Mouse (Mus musculus) right cerebral cortex, postnatal 25 days (tissue): ENCODE data around the gene Ndufa10.

Source experiments
- DNase-seq: peaks from one replicate; pipeline ENCODE4 v3.0.0; 2022

The Ndufa10 gene

DNA sequence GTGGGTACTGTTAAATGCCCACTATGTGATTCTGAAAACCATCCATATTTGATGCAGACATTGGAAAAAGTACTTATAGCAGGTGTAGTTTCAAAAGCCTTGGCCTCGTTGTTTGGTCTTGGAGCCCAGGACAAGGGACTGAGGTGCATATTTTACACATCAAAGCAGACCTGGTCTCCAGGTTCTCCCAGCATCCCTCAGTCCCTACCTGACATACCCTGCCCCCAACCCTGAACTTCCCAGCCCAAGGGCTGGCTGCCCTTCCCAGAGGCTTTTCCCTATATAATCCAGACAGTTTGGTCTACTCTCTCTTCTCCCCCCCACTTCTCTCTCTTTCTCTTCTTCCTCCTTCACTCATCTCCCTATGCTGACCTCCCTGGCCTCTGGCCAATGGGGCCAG is 42.7 kb downstream of the Ndufa10 start:
- DNase-seq = no peak

DNA sequence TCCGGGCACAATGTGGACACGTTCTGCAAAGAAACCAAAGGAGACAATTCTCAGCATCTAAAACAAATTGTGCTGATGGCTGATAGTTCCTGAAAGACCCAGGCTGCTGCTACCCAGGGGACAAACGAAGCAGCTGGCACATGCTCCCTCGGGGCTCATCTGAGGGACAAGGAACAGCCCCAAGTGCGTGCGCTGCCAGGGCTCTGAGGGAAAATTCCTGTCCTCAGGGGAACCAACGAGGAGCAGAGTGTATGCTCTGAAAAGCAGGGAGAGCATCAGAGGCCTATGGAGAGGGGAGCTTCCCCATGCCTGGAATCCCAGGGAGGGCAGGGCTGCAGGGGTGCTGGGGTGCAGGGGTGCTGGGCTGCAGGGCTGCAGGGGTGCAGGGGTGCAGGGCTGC is 48.9 kb downstream of the Ndufa10 start:
- no peak for DNase-seq

GRCm38 (mm10) chr1:92405131-92405530 is 68.5 kb downstream of the Ndufa10 start:
- no peak for DNase-seq

DNA sequence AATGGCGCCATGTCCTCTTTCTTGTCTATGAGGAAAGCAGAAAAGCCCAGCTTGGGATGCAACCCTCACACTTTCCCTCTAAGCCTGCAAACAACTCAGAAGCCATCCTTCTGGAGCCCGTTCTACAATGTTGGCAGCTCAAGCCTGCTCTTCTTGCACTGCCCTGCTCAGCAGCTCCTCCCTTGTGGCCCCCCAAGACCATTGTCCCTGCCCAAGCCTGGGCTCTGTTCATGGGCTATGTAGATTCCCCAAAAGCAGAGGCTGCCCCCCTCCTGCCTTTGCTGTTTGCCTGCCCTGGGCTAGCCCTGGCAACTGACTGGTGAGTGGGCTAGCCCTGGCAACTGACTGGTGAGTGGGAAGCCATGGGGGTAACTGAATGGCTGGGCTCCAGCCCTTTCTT is 73.1 kb downstream of the Ndufa10 start:
- no peak for DNase-seq

DNA sequence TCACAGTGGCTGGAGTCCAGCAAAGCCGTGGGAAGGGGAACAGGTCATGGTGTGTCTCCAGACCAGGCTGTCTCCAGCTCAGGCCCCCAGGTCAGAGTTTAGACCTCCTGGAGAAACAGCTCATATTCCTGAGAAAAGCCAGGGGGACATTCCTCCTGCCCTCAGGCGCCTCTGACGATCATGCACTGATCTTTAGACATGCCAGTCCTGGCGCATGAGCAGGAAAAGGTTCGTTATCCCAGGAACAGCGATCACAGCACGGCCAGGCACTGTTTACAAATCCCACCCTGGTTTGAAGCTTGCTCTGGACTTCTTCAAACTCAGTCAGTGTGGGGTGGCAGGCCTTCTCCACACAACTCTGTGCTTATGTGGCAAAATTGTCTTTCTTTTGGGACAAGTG is 75.1 kb downstream of the Ndufa10 start:
- no peak for DNase-seq

DNA sequence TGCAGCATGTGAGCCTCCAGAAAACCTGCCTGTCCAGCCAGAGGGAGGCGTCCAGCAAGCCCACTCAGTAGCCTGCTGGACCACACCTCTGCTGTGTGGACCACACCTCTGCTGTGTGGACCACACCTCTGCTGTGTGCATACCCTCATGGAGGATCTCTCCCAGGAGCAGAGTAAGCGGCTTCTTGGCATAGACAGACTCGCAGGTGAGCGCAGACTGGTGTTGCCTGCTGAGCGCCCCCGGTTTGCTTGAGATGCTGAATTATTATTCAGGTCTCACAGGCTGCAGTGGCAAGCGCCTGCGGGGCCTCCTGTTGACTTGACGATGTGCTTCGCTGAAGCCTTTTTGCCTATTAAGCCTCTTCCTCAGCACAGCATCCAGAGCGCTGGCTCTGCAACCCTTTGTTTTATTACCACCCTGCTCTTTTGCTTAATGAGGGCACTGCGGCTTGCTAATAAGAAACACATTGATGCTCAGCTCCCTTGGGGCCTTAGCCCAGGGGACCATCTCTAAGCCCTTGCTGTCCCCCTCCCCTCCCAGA is 76.1 kb downstream of the Ndufa10 start:
- DNase-seq = no peak

- DNase-seq = no peak
Observed at GRCm38 (mm10) chr1:92394279-92394678, 79.4 kb downstream of the Ndufa10 start.

GRCm38 (mm10) chr1:92393166-92393565 is 80.5 kb downstream of the Ndufa10 start:
- no peak for DNase-seq
